Mouse (Mus musculus): Measurements from ENCODE around the gene Clec10a. TPM values are rescaled to one million over a fixed set of nuclear protein-coding genes. Genes with fewer than 3 reads are reported as not detected.

Gene Clec10a
- polyA plus RNA-seq, 1 experiment: 4.6 TPM

DNA sequence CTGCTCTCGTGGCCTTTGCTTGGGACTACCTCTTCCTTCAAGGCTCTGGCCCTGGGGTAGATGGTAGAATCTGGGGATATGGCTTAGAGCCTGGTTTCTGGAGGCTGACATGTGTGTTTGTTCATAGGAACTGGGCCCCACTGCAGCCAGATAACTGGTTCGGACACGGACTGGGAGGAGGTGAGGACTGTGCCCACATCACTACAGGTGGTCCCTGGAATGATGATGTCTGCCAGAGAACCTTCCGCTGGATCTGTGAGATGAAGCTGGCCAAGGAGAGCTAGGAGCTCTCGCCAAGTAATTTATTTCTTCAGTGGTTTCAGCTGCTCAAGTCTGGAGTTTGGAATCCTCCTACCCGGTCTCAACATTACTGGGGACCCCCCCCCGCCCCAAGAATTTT is 14.3 kb downstream of the Clec10a start:
- TF ChIP-seq CTCF (IDR thresholded peaks at IDR 0.05; ENCODE audit: borderline replicate concordance, control insufficient read depth, extremely low read depth, insufficient read depth, low read length, poor library complexity) (no peak), POLR2A (IDR thresholded peaks at IDR 0.05; ENCODE audit: control insufficient read depth, extremely low read depth, insufficient read depth, low read length, poor library complexity) (no peak)
- WGBS: 94% methylated on average over 7 of the region's 7 CpGs
- Histone ChIP-seq H3K27me3 (ENCODE audit: control insufficient read depth, insufficient read depth, low read length) (no peaks in the 10 kb centered on the region), H3K4me1 (replicated peaks; ENCODE audit: control insufficient read depth, insufficient read depth, low read length) (no peaks in the 10 kb centered on the region; the same call in 1 of the 2 replicates), H3K36me3 (ENCODE audit: control insufficient read depth, insufficient read depth, low read length) (no peaks in the 10 kb centered on the region), H3K27ac (ENCODE audit: control insufficient read depth, insufficient read depth, low read length) (no peak overlapping the region), H3K4me3 (ENCODE audit: control insufficient read depth, insufficient read depth, low read length) (no peak overlapping the region)
- no peak for DNase-seq

DNA sequence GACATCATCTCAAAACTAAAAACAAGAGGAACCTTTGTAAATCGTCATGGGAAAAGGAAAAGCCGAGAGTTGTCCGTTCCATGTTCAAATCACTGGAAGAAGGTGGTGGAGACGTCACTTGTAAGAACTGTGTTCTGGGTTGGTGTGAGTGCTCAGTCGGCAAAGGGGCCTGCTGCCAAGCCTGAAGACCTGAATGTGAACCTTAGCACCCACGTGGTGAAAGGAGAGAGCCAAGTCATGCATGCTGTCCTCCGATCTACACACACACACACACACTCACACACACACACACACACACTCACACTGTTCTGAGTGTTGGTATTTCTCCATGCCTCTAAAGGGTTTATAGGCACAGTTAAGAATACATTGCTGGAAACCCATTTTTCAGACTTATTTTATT is 15.2 kb downstream of the Clec10a start:
- Histone ChIP-seq H3K4me1 (replicated peaks; ENCODE audit: control insufficient read depth, insufficient read depth, low read length) (no peaks in the 10 kb centered on the region; the same call in 1 of the 2 replicates), H3K27ac (ENCODE audit: control insufficient read depth, insufficient read depth, low read length) (no peak overlapping the region), H3K4me3 (ENCODE audit: control insufficient read depth, insufficient read depth, low read length) (no peak overlapping the region), H3K36me3 (ENCODE audit: control insufficient read depth, insufficient read depth, low read length) (no peaks in the 10 kb centered on the region), H3K27me3 (ENCODE audit: control insufficient read depth, insufficient read depth, low read length) (no peaks in the 10 kb centered on the region)
- WGBS: 83% methylated on average over 7 of the region's 7 CpGs
- DNase-seq: no peak
- TF ChIP-seq CTCF (IDR thresholded peaks at IDR 0.05; ENCODE audit: borderline replicate concordance, control insufficient read depth, extremely low read depth, insufficient read depth, low read length, poor library complexity): no peak
- TF ChIP-seq POLR2A (IDR thresholded peaks at IDR 0.05; ENCODE audit: control insufficient read depth, extremely low read depth, insufficient read depth, low read length, poor library complexity): no peak

DNA sequence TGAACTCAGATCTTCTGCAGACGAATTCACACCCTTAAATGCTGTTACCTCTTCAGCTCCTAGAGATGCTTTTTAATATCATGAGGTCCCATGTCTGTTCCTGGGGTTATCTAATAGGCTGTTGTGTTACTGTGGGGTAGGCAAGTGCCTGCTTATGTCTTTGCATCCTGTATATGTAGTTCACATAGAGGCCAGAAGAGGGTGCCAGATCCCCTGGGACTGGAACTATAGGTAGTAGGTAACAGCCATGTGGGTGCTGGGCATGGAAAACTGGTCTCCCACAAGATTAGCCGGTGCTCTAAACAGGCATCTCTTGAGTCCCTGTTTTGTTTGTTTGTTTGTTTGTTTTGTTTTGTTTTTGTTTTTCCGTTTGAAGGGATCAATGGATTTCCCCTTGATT is 15.8 kb downstream of the Clec10a start:
- H3K36me3 ChIP-seq (ENCODE audit: control insufficient read depth, insufficient read depth, low read length): no peaks in the 10 kb centered on the region
- no peaks in the 10 kb centered on the region for H3K27me3 ChIP-seq (ENCODE audit: control insufficient read depth, insufficient read depth, low read length)
- H3K4me3 ChIP-seq (ENCODE audit: control insufficient read depth, insufficient read depth, low read length): no peak overlapping the region
- H3K27ac ChIP-seq (ENCODE audit: control insufficient read depth, insufficient read depth, low read length): no peak overlapping the region
- no peaks in the 10 kb centered on the region; the same call in 1 of the 2 replicates for H3K4me1 ChIP-seq (replicated peaks; ENCODE audit: control insufficient read depth, insufficient read depth, low read length)
- TF ChIP-seq POLR2A (IDR thresholded peaks at IDR 0.05; ENCODE audit: control insufficient read depth, extremely low read depth, insufficient read depth, low read length, poor library complexity) (no peak), CTCF (IDR thresholded peaks at IDR 0.05; ENCODE audit: borderline replicate concordance, control insufficient read depth, extremely low read depth, insufficient read depth, low read length, poor library complexity) (no peak)
- peak; percentile 61 for DNase-seq
- WGBS: 73% methylated on average over 3 of the region's 3 CpGs

DNA sequence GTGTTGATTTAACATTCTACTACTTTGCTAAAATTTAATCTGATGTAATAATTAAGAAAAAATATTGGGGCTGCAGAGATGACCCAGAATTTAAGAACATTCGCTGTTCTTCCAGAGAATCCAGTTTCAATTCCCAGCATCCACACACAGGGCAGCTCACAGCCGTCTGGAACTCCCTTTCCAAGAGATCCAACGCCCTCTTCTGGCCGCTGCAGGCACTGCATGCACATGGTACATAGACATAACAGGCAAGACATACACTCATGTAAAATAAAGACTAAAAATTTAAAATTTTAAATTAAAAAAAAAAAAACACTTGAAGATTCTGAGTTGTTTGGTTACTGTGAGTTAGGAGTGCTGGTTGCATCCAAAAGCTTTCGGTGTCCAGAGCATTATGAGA is 16.3 kb downstream of the Clec10a start:
- whole genome bisulfite sequencing: 71% methylated on average over 5 of the region's 5 CpGs
- DNase-seq: peak; percentile 15
- TF ChIP-seq POLR2A (IDR thresholded peaks at IDR 0.05; ENCODE audit: control insufficient read depth, extremely low read depth, insufficient read depth, low read length, poor library complexity) (no peak), CTCF (IDR thresholded peaks at IDR 0.05; ENCODE audit: borderline replicate concordance, control insufficient read depth, extremely low read depth, insufficient read depth, low read length, poor library complexity) (no peak)
- Histone ChIP-seq H3K27ac (ENCODE audit: control insufficient read depth, insufficient read depth, low read length) (no peak overlapping the region), H3K36me3 (ENCODE audit: control insufficient read depth, insufficient read depth, low read length) (no peaks in the 10 kb centered on the region), H3K4me3 (ENCODE audit: control insufficient read depth, insufficient read depth, low read length) (no peak overlapping the region), H3K27me3 (ENCODE audit: control insufficient read depth, insufficient read depth, low read length) (no peaks in the 10 kb centered on the region), H3K4me1 (replicated peaks; ENCODE audit: control insufficient read depth, insufficient read depth, low read length) (no peaks in the 10 kb centered on the region; the same call in 1 of the 2 replicates)

DNA sequence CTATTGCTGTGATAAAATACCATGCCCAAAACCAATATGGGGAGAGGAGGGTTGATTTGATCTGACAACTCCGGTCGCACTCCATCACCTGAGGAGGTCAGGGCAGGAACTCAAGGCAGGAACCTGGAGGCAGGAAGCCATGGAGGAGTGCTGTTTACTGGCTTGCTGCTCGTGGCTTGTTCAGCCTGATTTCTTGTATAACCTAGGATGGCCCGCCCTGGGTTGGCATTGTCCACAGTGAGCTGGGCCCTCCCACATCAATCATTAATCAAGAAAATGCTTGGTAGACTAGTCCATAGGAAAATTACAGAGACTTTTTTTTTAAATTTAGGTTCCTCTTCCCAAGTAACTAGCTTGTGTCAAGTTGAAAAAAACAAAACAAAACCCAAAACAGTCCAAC is 18.5 kb downstream of the Clec10a start:
- WGBS: 93% methylated on average over 4 of the region's 4 CpGs
- H3K4me3 ChIP-seq (ENCODE audit: control insufficient read depth, insufficient read depth, low read length): no peak overlapping the region
- H3K27me3 ChIP-seq (ENCODE audit: control insufficient read depth, insufficient read depth, low read length): no peaks in the 10 kb centered on the region
- no peaks in the 10 kb centered on the region for H3K36me3 ChIP-seq (ENCODE audit: control insufficient read depth, insufficient read depth, low read length)
- H3K27ac ChIP-seq (ENCODE audit: control insufficient read depth, insufficient read depth, low read length): no peak overlapping the region
- DNase-seq: no peak
- no peak for TF ChIP-seq CTCF (IDR thresholded peaks at IDR 0.05; ENCODE audit: borderline replicate concordance, control insufficient read depth, extremely low read depth, insufficient read depth, low read length, poor library complexity)
- no peak for TF ChIP-seq POLR2A (IDR thresholded peaks at IDR 0.05; ENCODE audit: control insufficient read depth, extremely low read depth, insufficient read depth, low read length, poor library complexity)
- no peaks in the 10 kb centered on the region; the same call in 1 of the 2 replicates for H3K4me1 ChIP-seq (replicated peaks; ENCODE audit: control insufficient read depth, insufficient read depth, low read length)

DNA sequence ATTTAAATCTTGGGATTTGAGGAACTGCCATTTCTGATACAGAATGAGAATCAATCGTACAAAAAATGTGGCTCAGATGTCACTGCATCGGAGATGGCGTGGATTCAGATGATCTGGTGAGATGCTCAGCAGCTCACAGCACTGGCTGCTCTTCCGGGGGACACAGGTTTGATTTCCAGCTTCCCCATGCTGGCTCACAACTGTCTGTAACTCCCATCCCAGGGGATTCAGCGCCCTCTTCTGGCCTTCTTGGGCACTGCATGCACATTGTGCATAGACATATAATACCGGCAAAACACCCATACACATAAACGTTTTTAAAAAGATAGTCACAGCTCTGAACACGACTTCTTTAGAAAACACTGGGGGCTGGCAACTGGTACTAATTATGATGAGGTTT is 21.6 kb downstream of the Clec10a start:
- peak; percentile 9 for DNase-seq
- H3K27ac ChIP-seq (ENCODE audit: control insufficient read depth, insufficient read depth, low read length): no peak overlapping the region
- no peak overlapping the region for H3K4me3 ChIP-seq (ENCODE audit: control insufficient read depth, insufficient read depth, low read length)
- WGBS: 81% methylated on average over 8 of the region's 8 CpGs
- no peaks in the 10 kb centered on the region; the same call in 1 of the 2 replicates for H3K4me1 ChIP-seq (replicated peaks; ENCODE audit: control insufficient read depth, insufficient read depth, low read length)
- no peaks in the 10 kb centered on the region for H3K36me3 ChIP-seq (ENCODE audit: control insufficient read depth, insufficient read depth, low read length)
- TF ChIP-seq POLR2A (IDR thresholded peaks at IDR 0.05; ENCODE audit: control insufficient read depth, extremely low read depth, insufficient read depth, low read length, poor library complexity) (no peak), CTCF (IDR thresholded peaks at IDR 0.05; ENCODE audit: borderline replicate concordance, control insufficient read depth, extremely low read depth, insufficient read depth, low read length, poor library complexity) (peak; percentile 56; the same call in 1 of the 2 replicates)
- no peaks in the 10 kb centered on the region for H3K27me3 ChIP-seq (ENCODE audit: control insufficient read depth, insufficient read depth, low read length)

DNA sequence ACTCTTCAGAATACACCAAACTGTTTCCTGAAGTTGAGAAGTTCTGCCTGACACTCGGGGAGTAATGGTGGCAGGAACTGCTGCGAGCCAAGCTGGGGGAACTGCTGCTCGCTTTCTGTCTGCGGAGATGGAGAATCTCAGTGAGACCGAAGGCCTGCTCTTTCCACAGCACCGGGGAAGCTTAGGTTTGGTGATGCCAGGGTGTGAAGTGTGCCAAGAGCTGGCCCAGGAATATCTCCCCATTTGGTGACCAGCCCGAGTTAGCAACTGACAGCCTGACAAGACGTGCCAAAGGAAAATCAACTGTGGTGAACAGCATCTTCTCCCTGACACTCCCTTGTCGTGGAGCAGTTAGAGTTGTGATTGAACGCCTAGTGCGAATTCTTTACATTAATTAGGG is 22.3 kb downstream of the Clec10a start:
- no peak for DNase-seq
- Histone ChIP-seq H3K27ac (ENCODE audit: control insufficient read depth, insufficient read depth, low read length) (no peak overlapping the region), H3K27me3 (ENCODE audit: control insufficient read depth, insufficient read depth, low read length) (no peaks in the 10 kb centered on the region), H3K4me3 (ENCODE audit: control insufficient read depth, insufficient read depth, low read length) (no peak overlapping the region), H3K36me3 (ENCODE audit: control insufficient read depth, insufficient read depth, low read length) (no peaks in the 10 kb centered on the region), H3K4me1 (replicated peaks; ENCODE audit: control insufficient read depth, insufficient read depth, low read length) (no peaks in the 10 kb centered on the region; the same call in 1 of the 2 replicates)
- TF ChIP-seq CTCF (IDR thresholded peaks at IDR 0.05; ENCODE audit: borderline replicate concordance, control insufficient read depth, extremely low read depth, insufficient read depth, low read length, poor library complexity) (no peak), POLR2A (IDR thresholded peaks at IDR 0.05; ENCODE audit: control insufficient read depth, extremely low read depth, insufficient read depth, low read length, poor library complexity) (no peak)
- WGBS: 92% methylated on average over 11 of the region's 11 CpGs
